Mouse (Mus musculus) spleen, embryonic (tissue): ENCODE measurements at regions not wholly inside any gene's neighbourhood (a gene's known extent, or its start where the extent isn't known, plus 50 kb on each side); places are given as distances from the start of the nearest gene placed in this dataset.

Experiments used
- CTCF ChIA-PET: fragments of 350-600 bp; sonication (Branson Sonifier 250); formaldehyde crosslinking; loops from one replicate; lab custom pipeline; 2022; lab: Charles Lee

DNA sequence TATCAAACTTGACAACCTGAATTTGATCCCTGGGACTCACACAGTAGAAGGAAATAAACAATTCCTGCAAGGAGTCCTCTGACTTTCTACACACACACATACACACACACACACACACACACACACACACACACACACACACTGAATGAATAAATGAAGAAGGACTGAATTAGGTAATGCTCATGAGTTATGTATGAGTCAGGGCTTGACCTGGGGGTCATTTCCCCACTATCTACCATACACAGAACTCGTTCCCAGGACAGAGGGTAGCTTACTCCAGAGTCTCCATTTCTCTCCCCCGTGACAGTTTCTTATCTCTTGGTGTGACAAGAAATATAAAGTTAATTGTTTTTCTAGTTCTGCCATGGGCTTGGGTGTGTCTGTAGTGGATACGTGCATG, 50.1 kb upstream of the Gadd45a start:
- CTCF ChIA-PET: interaction anchor here (0.7 kb wide), 1 partner anchor 427 kb away, joined by 3 read pairs; no protein-coding TSS in a partner anchor
